Mouse (Mus musculus): ENCODE results near the gene Psmc5.
"Not testable (repeated sequence)": the region's sequence is repeated elsewhere in the genome, so short reads cannot be mapped to it uniquely, and the experiment has no call there.

- TF ChIP-seq CTCF (IDR thresholded peaks at IDR 0.05; ENCODE audit: low read depth, low read length); TAL1 (conservative IDR thresholded peaks at IDR 0.05; ENCODE audit: low read depth, low read length); GATA1 (IDR thresholded peaks at IDR 0.05; ENCODE audit: borderline replicate concordance, low read length); POLR2AphosphoS5 (IDR thresholded peaks at IDR 0.05; ENCODE audit: insufficient replicate concordance, low read depth, low read length); GATA2 (IDR thresholded peaks at IDR 0.05; ENCODE audit: borderline replicate concordance, low read depth, low read length): not testable (repeated sequence)
These were observed 22.0 kb upstream of the Psmc5 start for GRCm38 (mm10) chr11:106233978-106234377.
